Mouse (Mus musculus): ENCODE data around the gene Trim28. TPM values are rescaled to one million over a fixed set of nuclear protein-coding genes. Genes with fewer than 3 reads are reported as not detected.

Gene Trim28
- polyA plus RNA-seq (2014; fragmentation: Nextera tagmentation; extraction: Ambion mirVana) = 390 and 414 TPM in 2 replicates

- H3K4me3 ChIP-seq (ENCODE audit: low read depth, low read length) = no peak within 1 kb of the TSS
- 76% methylated on average over 3 of the region's 3 CpGs for WGBS
Measured at GRCm38 (mm10) chr7:12998851-12999250, at the start of gene Trim28. Gene Trim28 (plus strand): TSS chr7:12999114.

DNA sequence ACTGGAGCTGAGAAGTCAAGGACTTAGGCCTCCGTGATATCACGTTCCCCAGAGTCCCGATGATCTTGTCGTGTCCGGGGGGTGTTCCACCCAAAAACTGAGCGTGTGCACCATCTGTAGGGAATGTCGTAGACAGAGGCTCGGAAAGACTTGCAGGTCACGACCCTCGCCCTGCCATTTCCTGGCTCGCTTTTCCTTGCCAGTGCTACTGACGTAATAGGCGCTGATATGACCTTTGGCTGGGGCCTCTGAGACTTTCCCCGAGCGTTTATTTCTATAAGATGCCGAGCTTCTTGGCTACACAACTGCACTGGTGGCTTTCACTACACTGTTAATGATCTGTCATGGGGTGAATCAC lies 49.1 kb upstream of the Trim28 start:
- WGBS = 2% methylated on average over 16 of the region's 16 CpGs
- Histone ChIP-seq H3K4me1 (replicated peaks; ENCODE audit: control insufficient read depth, insufficient read depth, low read length) (0 out of 2 replicates have a peak, but pooled peaks cover 6% of the 10 kb centered on the region), H3K36me3 (ENCODE audit: control insufficient read depth, insufficient read depth, low read length) (no peaks in the 10 kb centered on the region), H3K27me3 (replicated peaks; ENCODE audit: control insufficient read depth, insufficient read depth, low read length) (no peaks in the 10 kb centered on the region), H3K4me3 (ENCODE audit: low read depth, low read length) (peak overlapping the region; percentile 50), H3K9ac (ENCODE audit: low read length) (peak overlapping the region; percentile 69), H3K27ac (ENCODE audit: low read depth) (peak overlapping the region; percentile 82), H3K9me3 (ENCODE audit: control insufficient read depth, low read length) (no peaks in the 10 kb centered on the region), H3K4me2 (ENCODE audit: low read length) (peak overlapping the region; percentile 94)
- DNase-seq (ENCODE audit: low spot score) (no peak), ATAC-seq (replicated peaks; ENCODE audit: low FRiP score, low TSS enrichment, low read depth) (no peak; the same call in 1 of the 2 replicates)

More at GRCm38 (mm10) chr7:12998851-12999250, at the start of gene Trim28:
- Histone ChIP-seq H3K4me1 (replicated peaks; ENCODE audit: control insufficient read depth, insufficient read depth, low read length) (no peaks in the 10 kb centered on the region), H3K4me2 (ENCODE audit: low read length) (no peak within 1 kb of the TSS), H3K27me3 (replicated peaks; ENCODE audit: control insufficient read depth, insufficient read depth, low read length) (no peaks in the 10 kb centered on the region), H3K27ac (ENCODE audit: low read depth) (no peak within 1 kb of the TSS), H3K9me3 (ENCODE audit: control insufficient read depth, low read length) (no peaks in the 10 kb centered on the region), H3K36me3 (ENCODE audit: control insufficient read depth, insufficient read depth, low read length) (no peaks in the 10 kb centered on the region), H3K9ac (ENCODE audit: low read length) (no peak within 1 kb of the TSS)
- DNase-seq (ENCODE audit: low spot score) (no peak), ATAC-seq (replicated peaks; ENCODE audit: low FRiP score, low TSS enrichment, low read depth) (no peak)

GRCm38 (mm10) chr7:12954896-12955295 lies 44.0 kb upstream of the Trim28 start:
- ATAC-seq (replicated peaks; ENCODE audit: low FRiP score, low TSS enrichment, low read depth) (no peak), DNase-seq (ENCODE audit: low spot score) (no peak)
- 51% methylated on average over 3 of the region's 3 CpGs for WGBS

DNA sequence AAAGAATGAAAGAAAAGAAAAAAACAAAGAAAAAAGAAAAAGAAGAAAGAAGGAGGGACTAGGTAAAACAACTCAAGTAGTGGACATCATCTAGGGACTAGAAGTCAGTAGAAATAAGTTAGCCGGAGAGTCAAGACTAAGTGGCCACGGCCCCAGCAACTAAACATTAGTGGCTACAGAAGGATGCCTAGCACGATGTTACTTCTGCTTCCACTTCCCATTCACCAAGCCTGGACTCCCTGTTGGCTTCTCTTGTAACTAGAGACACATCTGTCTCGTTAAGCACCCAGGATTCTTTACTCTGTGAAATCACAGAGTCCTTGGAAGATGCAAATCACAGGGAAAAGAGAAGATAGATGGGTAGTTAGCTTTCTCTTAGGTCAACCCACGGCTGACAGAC lies 41.4 kb upstream of the Trim28 start:
- no peaks in the 10 kb centered on the region for H3K4me1 ChIP-seq (replicated peaks; ENCODE audit: control insufficient read depth, insufficient read depth, low read length)
- H3K4me3 ChIP-seq (ENCODE audit: low read depth, low read length) = no peak overlapping the region
- ATAC-seq (replicated peaks; ENCODE audit: low FRiP score, low TSS enrichment, low read depth) (no peak), DNase-seq (ENCODE audit: low spot score) (no peak)
- WGBS = 70% methylated on average over 5 of the region's 5 CpGs
- H3K36me3 ChIP-seq (ENCODE audit: control insufficient read depth, insufficient read depth, low read length) = no peaks in the 10 kb centered on the region
- H3K4me2 ChIP-seq (ENCODE audit: low read length) = no peak overlapping the region
- no peak overlapping the region for H3K27ac ChIP-seq (ENCODE audit: low read depth)
- H3K9me3 ChIP-seq (ENCODE audit: control insufficient read depth, low read length) = no peaks in the 10 kb centered on the region
- no peaks in the 10 kb centered on the region for H3K27me3 ChIP-seq (replicated peaks; ENCODE audit: control insufficient read depth, insufficient read depth, low read length)
- no peak overlapping the region for H3K9ac ChIP-seq (ENCODE audit: low read length)

More at GRCm38 (mm10) chr7:12954896-12955295, 44.0 kb upstream of the Trim28 start:
- no peaks in the 10 kb centered on the region for H3K27me3 ChIP-seq (replicated peaks; ENCODE audit: control insufficient read depth, insufficient read depth, low read length)
- no peaks in the 10 kb centered on the region for H3K36me3 ChIP-seq (ENCODE audit: control insufficient read depth, insufficient read depth, low read length)
- 0 out of 2 replicates have a peak, but pooled peaks cover 4% of the 10 kb centered on the region for H3K4me1 ChIP-seq (replicated peaks; ENCODE audit: control insufficient read depth, insufficient read depth, low read length)
- no peak overlapping the region for H3K27ac ChIP-seq (ENCODE audit: low read depth)
- H3K9me3 ChIP-seq (ENCODE audit: control insufficient read depth, low read length) = no peaks in the 10 kb centered on the region
- no peak overlapping the region for H3K4me3 ChIP-seq (ENCODE audit: low read depth, low read length)
- no peak overlapping the region for H3K9ac ChIP-seq (ENCODE audit: low read length)
- H3K4me2 ChIP-seq (ENCODE audit: low read length) = no peak overlapping the region

DNA sequence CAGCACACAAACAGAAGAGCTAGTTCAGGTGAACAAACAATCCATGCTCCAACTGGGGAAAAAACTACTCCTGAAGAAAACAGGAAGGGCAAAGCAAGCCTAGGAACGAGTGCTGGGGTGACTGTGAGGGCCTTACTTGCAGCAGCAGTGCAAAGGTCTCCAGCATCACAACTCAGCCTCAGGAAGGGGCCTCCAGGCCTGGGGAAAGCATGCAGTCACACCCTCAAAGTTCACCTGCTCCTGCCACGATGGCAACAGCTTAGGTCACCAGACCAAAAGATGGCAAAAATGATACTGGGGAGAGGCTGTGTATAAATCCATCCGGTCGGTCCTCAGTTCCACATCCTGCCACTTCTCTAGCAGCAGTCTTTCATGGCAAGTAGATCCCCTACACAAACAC lies 40.0 kb upstream of the Trim28 start:
- 73% methylated on average over 4 of the region's 4 CpGs for WGBS
- no peak for DNase-seq (ENCODE audit: low spot score)
- ATAC-seq (replicated peaks; ENCODE audit: low FRiP score, low TSS enrichment, low read depth) = no peak
- Histone ChIP-seq H3K9me3 (ENCODE audit: control insufficient read depth, low read length) (no peaks in the 10 kb centered on the region), H3K4me2 (ENCODE audit: low read length) (no peak overlapping the region), H3K4me3 (ENCODE audit: low read depth, low read length) (no peak overlapping the region), H3K4me1 (replicated peaks; ENCODE audit: control insufficient read depth, insufficient read depth, low read length) (no peaks in the 10 kb centered on the region), H3K27ac (ENCODE audit: low read depth) (no peak overlapping the region), H3K36me3 (ENCODE audit: control insufficient read depth, insufficient read depth, low read length) (no peaks in the 10 kb centered on the region), H3K27me3 (replicated peaks; ENCODE audit: control insufficient read depth, insufficient read depth, low read length) (no peaks in the 10 kb centered on the region), H3K9ac (ENCODE audit: low read length) (no peak overlapping the region)

- H3K4me1 ChIP-seq (replicated peaks; ENCODE audit: control insufficient read depth, insufficient read depth, low read length) = no peaks in the 10 kb centered on the region
- H3K27ac ChIP-seq (ENCODE audit: low read depth) = no peak overlapping the region
- WGBS = 39% methylated on average over 4 of the region's 4 CpGs
- H3K4me2 ChIP-seq (ENCODE audit: low read length) = no peak overlapping the region
- H3K9ac ChIP-seq (ENCODE audit: low read length) = no peak overlapping the region
- DNase-seq (ENCODE audit: low spot score) = no peak
- no peaks in the 10 kb centered on the region for H3K9me3 ChIP-seq (ENCODE audit: control insufficient read depth, low read length)
- no peaks in the 10 kb centered on the region for H3K36me3 ChIP-seq (ENCODE audit: control insufficient read depth, insufficient read depth, low read length)
- no peak for ATAC-seq (replicated peaks; ENCODE audit: low FRiP score, low TSS enrichment, low read depth)
- H3K4me3 ChIP-seq (ENCODE audit: low read depth, low read length) = no peak overlapping the region
- H3K27me3 ChIP-seq (replicated peaks; ENCODE audit: control insufficient read depth, insufficient read depth, low read length) = no peaks in the 10 kb centered on the region
Measured at GRCm38 (mm10) chr7:12959718-12960117, 39.2 kb upstream of the Trim28 start.

- peak overlapping the region; percentile 64 for H3K9ac ChIP-seq (ENCODE audit: low read length)
- no peaks in the 10 kb centered on the region for H3K9me3 ChIP-seq (ENCODE audit: control insufficient read depth, low read length)
- 6% methylated on average over 29 of the region's 29 CpGs for WGBS
- H3K36me3 ChIP-seq (ENCODE audit: control insufficient read depth, insufficient read depth, low read length) = no peaks in the 10 kb centered on the region
- peak overlapping the region; percentile 48 for H3K4me2 ChIP-seq (ENCODE audit: low read length)
- ATAC-seq (replicated peaks; ENCODE audit: low FRiP score, low TSS enrichment, low read depth) (peak; percentile 51; the same call in 1 of the 2 replicates), DNase-seq (ENCODE audit: low spot score) (peak; percentile 86)
- H3K4me3 ChIP-seq (ENCODE audit: low read depth, low read length) = peak overlapping the region; percentile 39
- H3K27me3 ChIP-seq (replicated peaks; ENCODE audit: control insufficient read depth, insufficient read depth, low read length) = no peaks in the 10 kb centered on the region
- H3K27ac ChIP-seq (ENCODE audit: low read depth) = peak overlapping the region; percentile 76
- H3K4me1 ChIP-seq (replicated peaks; ENCODE audit: control insufficient read depth, insufficient read depth, low read length) = peaks cover 5% of the 10 kb centered on the region
Measured at GRCm38 (mm10) chr7:12961511-12962141, 37.3 kb upstream of the Trim28 start.

DNA sequence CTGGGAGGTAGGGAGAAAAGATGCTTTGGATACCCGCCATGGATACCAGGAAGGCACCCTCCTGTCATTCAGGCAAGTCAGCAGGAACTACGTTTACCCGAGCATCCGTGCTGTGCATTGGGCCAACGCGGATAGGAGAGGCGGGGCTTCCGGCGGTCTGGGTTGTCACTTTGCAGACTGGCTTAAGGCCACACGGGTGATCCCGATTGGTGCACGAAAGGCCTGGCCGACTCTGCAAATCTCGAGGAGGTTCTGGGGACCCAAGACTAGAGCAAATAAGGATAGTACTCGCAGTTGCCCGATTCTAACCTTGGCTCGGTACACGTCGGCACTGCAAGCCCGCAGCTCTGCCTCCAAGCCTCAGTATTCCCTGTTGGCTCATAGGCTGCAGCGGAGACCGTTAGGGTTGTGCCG lies 33.2 kb upstream of the Trim28 start, which contains the start of gene Zfp324:
Gene Zfp324 (plus strand): TSS at position 161 of the 414 bp plus-strand sequence.
- under 1% methylated on average over 23 of the region's 23 CpGs for WGBS
- peak; percentile 92 for ATAC-seq (replicated peaks; ENCODE audit: low FRiP score, low TSS enrichment, low read depth)
- Histone ChIP-seq H3K4me2 (ENCODE audit: low read length) (peak within 1 kb of the TSS; percentile 86), H3K36me3 (ENCODE audit: control insufficient read depth, insufficient read depth, low read length) (peaks cover 22% of the 10 kb centered on the region), H3K4me1 (replicated peaks; ENCODE audit: control insufficient read depth, insufficient read depth, low read length) (peaks cover 14% of the 10 kb centered on the region), H3K27me3 (replicated peaks; ENCODE audit: control insufficient read depth, insufficient read depth, low read length) (no peaks in the 10 kb centered on the region), H3K9ac (ENCODE audit: low read length) (peak within 1 kb of the TSS; percentile 89), H3K27ac (ENCODE audit: low read depth) (peak within 1 kb of the TSS; percentile 85), H3K4me3 (ENCODE audit: low read depth, low read length) (peak within 1 kb of the TSS; percentile 89), H3K9me3 (ENCODE audit: control insufficient read depth, low read length) (no peaks in the 10 kb centered on the region)
- DNase-seq (ENCODE audit: low spot score) = no peak

Measured in intestine, embryonic 14.5 days (tissue).